Mouse (Mus musculus) ES-Bruce4 (cell line): Measurements from ENCODE around the gene Rab31.

ENCODE experiments used
- CTCF ChIP-seq: IDR thresholded peaks from one replicate; pipeline ENCODE4 v1.8.1; 2011; ENCODE audit warnings: low read depth, low read length
- EP300 ChIP-seq: IDR thresholded peaks from 2 replicates; pipeline ENCODE4 v1.6.1; 2011; ENCODE audit warnings: low read depth, low read length; ENCODE audit not compliant: insufficient read depth
- POLR2A ChIP-seq: IDR thresholded peaks from one replicate; pipeline ENCODE4 v1.8.1; 2011; ENCODE audit warnings: low read length; ENCODE audit not compliant: insufficient read depth

DNA sequence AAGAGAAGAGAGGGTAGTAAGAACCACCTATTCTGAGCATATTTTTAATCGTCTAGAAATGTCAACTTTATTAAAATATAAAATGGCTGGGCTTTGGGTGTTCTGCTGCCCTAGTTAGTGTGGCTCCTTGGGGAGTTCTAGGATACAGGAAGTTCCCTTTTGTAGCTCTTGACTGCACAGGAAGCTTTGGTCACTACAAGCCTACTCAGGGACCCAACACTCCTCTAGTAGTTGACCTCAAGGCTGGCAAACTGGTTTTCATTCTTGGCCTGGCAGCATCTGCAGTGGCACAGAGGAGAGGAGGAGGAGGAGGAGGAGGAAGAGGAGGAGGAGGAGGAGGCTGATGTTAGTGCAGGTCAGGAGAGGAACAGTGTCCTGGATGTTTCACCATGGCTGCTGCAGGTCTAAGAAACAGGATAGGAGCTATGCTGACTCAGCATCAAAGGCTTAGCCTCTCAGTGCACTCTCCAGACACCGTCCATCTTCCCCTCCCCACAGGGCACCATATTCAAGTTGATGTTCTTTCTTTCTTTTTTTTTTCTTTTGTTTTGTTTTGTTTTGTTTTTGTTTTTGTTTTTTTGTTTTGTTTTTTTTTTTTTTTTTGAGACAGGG lies 91.6 kb downstream of the Rab31 start:
- TF ChIP-seq POLR2A (no peak), CTCF (no peak), EP300 (no peak)
